Mouse (Mus musculus) forebrain, embryonic 16.5 days (tissue): ENCODE measurements around the gene Tanc1. TPM values are rescaled to one million over a fixed set of nuclear protein-coding genes. Genes with fewer than 3 reads are reported as not detected.

Source experiments
- ATAC-seq: fragments of 200-750 bp; cut with Nextera tagmentation; 2 replicates; pipeline ENCODE4 v1.8.0; 2017; ENCODE audit warnings: mild to moderate bottlenecking, moderate library complexity
- H3K27ac ChIP-seq: fragments of 300-500 bp; sonication (generic); 2 replicates; pipeline ENCODE4 v1.5.1; 2014; ENCODE audit warnings: low read length, control low read depth
- H3K27me3 ChIP-seq: fragments of 300-500 bp; sonication (generic); replicated peaks from 2 replicates; pipeline ENCODE4 v1.6.1; 2014; ENCODE audit warnings: low read length; ENCODE audit not compliant: control insufficient read depth, insufficient read depth
- H3K36me3 ChIP-seq: fragments of 300-500 bp; sonication (generic); 2 replicates; pipeline ENCODE4 v1.6.1; 2014; ENCODE audit not compliant: control insufficient read depth, insufficient read depth
- H3K4me1 ChIP-seq: fragments of 300-500 bp; sonication (generic); replicated peaks from 2 replicates; pipeline ENCODE4 v1.6.1; 2014; ENCODE audit warnings: low read length; ENCODE audit not compliant: control insufficient read depth, insufficient read depth
- H3K4me2 ChIP-seq: fragments of 300-500 bp; sonication (generic); 2 replicates; pipeline ENCODE4 v1.6.1; 2014; ENCODE audit warnings: mild to moderate bottlenecking, low read length, control low read depth
- H3K4me3 ChIP-seq: fragments of 300-500 bp; sonication (generic); replicated peaks from 2 replicates; pipeline ENCODE4 v1.5.1; 2014; ENCODE audit warnings: mild to moderate bottlenecking, low read length, control low read depth
- H3K9ac ChIP-seq: fragments of 300-500 bp; sonication (generic); replicated peaks from 2 replicates; pipeline ENCODE4 v1.6.1; 2014; ENCODE audit warnings: low read depth, low read length, control low read depth
- H3K9me3 ChIP-seq: fragments of 300-500 bp; sonication (generic); 2 replicates; pipeline ENCODE4 v1.6.1; 2016; ENCODE audit warnings: low read length; ENCODE audit not compliant: control insufficient read depth
- WGBS: fragments of 180-500 bp; shearing (Covaris S2); extraction: QIAGEN DNeasy Blood & Tissue Kit; methylation state at CpG from one replicate; pipeline ENCODE4 v1.1.7; 2014; 5-methylcytosine and 5-hydroxymethylcytosine counted together
- polyA plus RNA-seq: library from polyadenylated mRNA; unstranded; fragments of >200 nt; fragmentation: Nextera tagmentation; extraction: Ambion mirVana; gene quantifications from 2 replicates; pipeline ENCODE4 v1.2.1, GENCODE M21; 2015

Tanc1 gene
- polyA plus RNA-seq, 1 experiment from 2014 or later, result 10.7 TPM

GRCm38 (mm10) chr2:59780240-59780639, 168.4 kb downstream of the Tanc1 start:
- Histone ChIP-seq H3K4me1 (no peaks in the 10 kb centered on the region), H3K4me2 (no peak overlapping the region), H3K27me3 (no peaks in the 10 kb centered on the region), H3K27ac (no peak overlapping the region), H3K9me3 (no peaks in the 10 kb centered on the region), H3K4me3 (no peak overlapping the region), H3K36me3 (no peaks in the 10 kb centered on the region), H3K9ac (no peak overlapping the region)
- WGBS, result 80% methylated on average over 5 of the region's 5 CpGs
- no peak for ATAC-seq

GRCm38 (mm10) chr2:59783055-59783831, 171.4 kb downstream of the Tanc1 start:
- 66% methylated on average over 12 of the region's 12 CpGs for WGBS
- Histone ChIP-seq H3K4me3 (no peak overlapping the region), H3K27ac (no peak overlapping the region), H3K27me3 (no peaks in the 10 kb centered on the region), H3K4me2 (no peak overlapping the region), H3K9ac (no peak overlapping the region), H3K9me3 (no peaks in the 10 kb centered on the region), H3K36me3 (no peaks in the 10 kb centered on the region), H3K4me1 (no peaks in the 10 kb centered on the region)
- no peak for ATAC-seq

DNA sequence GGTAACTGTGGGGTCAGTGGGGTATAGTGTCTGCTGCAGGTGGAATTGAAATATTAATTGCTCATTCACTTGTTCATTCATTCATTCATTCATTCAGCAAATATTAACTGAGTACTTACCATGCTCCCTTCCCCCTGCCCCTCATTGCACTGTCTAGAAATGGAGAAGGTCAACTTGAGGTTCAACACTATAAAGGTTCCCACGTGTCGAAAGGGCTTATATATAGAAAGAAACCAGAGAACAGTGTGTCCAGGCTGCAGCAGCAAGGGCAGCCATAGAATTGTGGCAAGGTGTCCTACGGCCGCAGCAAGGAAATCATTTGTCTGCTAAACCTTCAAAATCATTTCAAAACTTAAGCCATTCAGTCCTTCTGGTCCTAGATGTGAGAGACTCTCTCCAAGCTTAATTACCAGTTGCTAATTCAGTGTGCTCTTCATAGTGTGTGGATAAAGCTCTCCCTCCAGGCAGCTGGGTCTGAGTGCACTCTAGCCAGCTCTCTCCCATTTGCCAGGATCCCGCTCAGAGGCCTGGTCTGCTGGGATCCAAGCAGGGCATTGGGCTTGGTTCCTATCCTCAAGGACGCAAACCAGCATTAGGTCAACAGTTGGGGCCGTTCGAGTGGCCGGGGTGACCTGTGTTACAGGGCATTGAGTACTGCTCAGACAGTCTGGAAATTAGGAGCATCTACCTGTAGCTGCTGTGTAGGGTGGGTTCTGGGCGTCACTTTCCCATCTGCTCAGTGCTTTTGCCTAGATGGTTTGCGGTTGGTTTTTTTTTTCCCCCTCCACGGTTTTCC, 172.2 kb downstream of the Tanc1 start:
- no peaks in the 10 kb centered on the region for H3K4me1 ChIP-seq
- no peak overlapping the region for H3K9ac ChIP-seq
- 90% methylated on average over 12 of the region's 12 CpGs for WGBS
- H3K4me2 ChIP-seq, result no peak overlapping the region
- H3K9me3 ChIP-seq, result no peaks in the 10 kb centered on the region
- H3K4me3 ChIP-seq, result no peak overlapping the region
- H3K27ac ChIP-seq, result no peak overlapping the region
- no peak for ATAC-seq
- no peaks in the 10 kb centered on the region for H3K36me3 ChIP-seq
- H3K27me3 ChIP-seq, result no peaks in the 10 kb centered on the region

GRCm38 (mm10) chr2:59784628-59784883, 172.7 kb downstream of the Tanc1 start:
- Histone ChIP-seq H3K27me3 (no peaks in the 10 kb centered on the region), H3K9ac (no peak overlapping the region), H3K36me3 (no peaks in the 10 kb centered on the region), H3K27ac (no peak overlapping the region), H3K4me2 (no peak overlapping the region), H3K4me3 (no peak overlapping the region), H3K4me1 (no peaks in the 10 kb centered on the region), H3K9me3 (no peaks in the 10 kb centered on the region)
- 91% methylated on average over 6 of the region's 6 CpGs for WGBS
- no peak for ATAC-seq

DNA sequence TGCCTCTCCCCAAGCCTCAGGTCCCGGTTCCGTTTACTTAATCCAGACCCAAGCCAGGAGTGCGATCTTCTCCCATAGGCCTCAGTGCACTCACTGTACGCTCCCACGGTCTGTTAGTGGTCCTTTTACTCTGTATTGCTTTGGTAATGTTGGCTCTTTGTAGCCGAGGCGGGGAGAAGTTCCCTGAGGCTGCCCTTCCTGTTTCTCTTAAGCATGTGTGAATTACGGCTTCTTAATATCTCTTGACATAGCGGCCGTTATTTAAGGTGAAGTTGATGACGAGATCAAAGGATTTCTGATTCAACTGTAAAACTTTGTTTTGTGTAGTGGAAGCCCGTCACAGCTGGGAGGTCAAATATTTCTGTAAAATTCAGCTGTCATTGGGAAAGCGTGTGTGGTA, 173.8 kb downstream of the Tanc1 start:
- no peak overlapping the region for H3K4me3 ChIP-seq
- no peaks in the 10 kb centered on the region for H3K4me1 ChIP-seq
- no peaks in the 10 kb centered on the region for H3K9me3 ChIP-seq
- no peak overlapping the region for H3K9ac ChIP-seq
- H3K36me3 ChIP-seq, result no peaks in the 10 kb centered on the region
- H3K27ac ChIP-seq, result no peak overlapping the region
- ATAC-seq, result no peak
- H3K4me2 ChIP-seq, result no peak overlapping the region
- H3K27me3 ChIP-seq, result no peaks in the 10 kb centered on the region
- 88% methylated on average over 13 of the region's 13 CpGs for WGBS

GRCm38 (mm10) chr2:59788704-59789500, 177.1 kb downstream of the Tanc1 start:
- ATAC-seq, result no peak
- WGBS, result 47% methylated on average over 7 of the region's 7 CpGs
- H3K36me3 ChIP-seq, result no peaks in the 10 kb centered on the region

GRCm38 (mm10) chr2:59791596-59791995, 179.8 kb downstream of the Tanc1 start:
- no peaks in the 10 kb centered on the region for H3K27me3 ChIP-seq
- ATAC-seq, result no peak
- no peak overlapping the region for H3K4me3 ChIP-seq
- no peak overlapping the region for H3K4me2 ChIP-seq
- H3K27ac ChIP-seq, result no peak overlapping the region
- no peaks in the 10 kb centered on the region for H3K36me3 ChIP-seq
- H3K9me3 ChIP-seq, result no peaks in the 10 kb centered on the region
- 72% methylated on average over 8 of the region's 8 CpGs for WGBS
- H3K9ac ChIP-seq, result no peak overlapping the region
- H3K4me1 ChIP-seq, result peaks cover 4% of the 10 kb centered on the region; the same call in 1 of the 2 replicates

More at GRCm38 (mm10) chr2:59788704-59789500, 177.1 kb downstream of the Tanc1 start:
- H3K9ac ChIP-seq, result no peak overlapping the region
- no peaks in the 10 kb centered on the region for H3K4me1 ChIP-seq
- H3K27ac ChIP-seq, result no peak overlapping the region
- H3K4me2 ChIP-seq, result no peak overlapping the region
- H3K9me3 ChIP-seq, result no peaks in the 10 kb centered on the region
- H3K27me3 ChIP-seq, result no peaks in the 10 kb centered on the region
- no peak overlapping the region for H3K4me3 ChIP-seq

DNA sequence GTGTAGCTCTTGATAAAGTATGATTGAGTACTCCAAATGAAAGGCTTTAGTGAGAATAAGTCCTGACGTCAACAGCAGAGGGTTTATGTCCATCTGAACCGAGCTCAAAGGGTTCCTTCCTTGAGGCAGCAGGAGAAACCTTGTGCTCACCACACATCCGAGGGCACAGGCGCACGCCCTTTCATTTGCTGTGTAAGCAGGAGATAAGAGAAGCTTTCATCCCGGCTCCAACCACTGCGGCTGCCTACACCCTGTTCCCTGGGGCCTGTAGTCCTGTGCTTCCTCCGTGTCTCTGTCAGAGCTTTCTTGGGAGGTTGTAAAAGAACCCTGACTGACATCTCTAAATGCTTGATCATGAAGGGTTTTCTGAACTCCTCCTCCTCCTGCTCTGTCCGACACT, 181.5 kb downstream of the Tanc1 start:
- no peak for ATAC-seq
- Histone ChIP-seq H3K4me3 (no peak overlapping the region), H3K36me3 (no peaks in the 10 kb centered on the region), H3K9me3 (no peaks in the 10 kb centered on the region), H3K27me3 (no peaks in the 10 kb centered on the region), H3K4me1 (peaks cover 4% of the 10 kb centered on the region; the same call in 1 of the 2 replicates), H3K4me2 (no peak overlapping the region), H3K27ac (no peak overlapping the region), H3K9ac (no peak overlapping the region)
- WGBS, result 90% methylated on average over 9 of the region's 9 CpGs

- no peak overlapping the region for H3K4me2 ChIP-seq
Measured at GRCm38 (mm10) chr2:59794838-59795237, 183.0 kb downstream of the Tanc1 start.

More at GRCm38 (mm10) chr2:59794838-59795237, 183.0 kb downstream of the Tanc1 start:
- no peak overlapping the region for H3K4me3 ChIP-seq
- 57% methylated on average over 6 of the region's 6 CpGs for WGBS
- H3K27me3 ChIP-seq, result no peaks in the 10 kb centered on the region
- no peak overlapping the region for H3K27ac ChIP-seq
- no peaks in the 10 kb centered on the region for H3K36me3 ChIP-seq
- ATAC-seq, result peak; percentile 65
- no peak overlapping the region for H3K9ac ChIP-seq
- H3K9me3 ChIP-seq, result no peaks in the 10 kb centered on the region
- H3K4me1 ChIP-seq, result peaks cover 4% of the 10 kb centered on the region; the same call in 1 of the 2 replicates
